In genomic region chr9:32756002-32756401, GRCm38 (mm10) we compare ENCODE assay signal across 20 mouse cellular contexts.
DNase-seq lines count a peak whose midpoint lies in the region; ATAC-seq lines count a peak whose summit lies in the region.
"Had no signal": no experiment of that assay in that cellular context is flagged by ENCODE, and none has a peak within 500 bp of the region (broad histone marks: within the 10 kb centered on the region; RNA-seq: fewer than 3 reads in every experiment).

No protein-coding gene starts in this region.

- no peak overlapping the region for H3K4me2 ChIP-seq in kidney, embryonic 14.5 days (replicated peaks; ENCODE audit: low read depth, low read length)
- H3K4me2 ChIP-seq in kidney, embryonic 16.5 days (replicated peaks; ENCODE audit: low read depth, low read length) = no peak overlapping the region
- H3K4me2 ChIP-seq: embryonic facial prominence, embryonic 12.5 days; forebrain, embryonic 13.5 days; forebrain, embryonic 15.5 days had no signal

- no peaks in the 10 kb centered on the region for H3K9me3 ChIP-seq in kidney, embryonic 14.5 days (ENCODE audit: control insufficient read depth, low read length)
- no peaks in the 10 kb centered on the region for H3K9me3 ChIP-seq in kidney, embryonic 16.5 days (ENCODE audit: low read length)
- H3K9me3 ChIP-seq: embryonic facial prominence, embryonic 10.5 days; embryonic facial prominence, embryonic 12.5 days; forebrain, embryonic 13.5 days; forebrain, embryonic 15.5 days had no signal

- H3K27ac ChIP-seq in kidney, embryonic 14.5 days (ENCODE audit: low read depth, low read length) = no peak overlapping the region
- no peak overlapping the region for H3K27ac ChIP-seq in kidney, embryonic 16.5 days (ENCODE audit: low read length)
- H3K27ac ChIP-seq: embryonic facial prominence, embryonic 10.5 days; embryonic facial prominence, embryonic 12.5 days; forebrain, embryonic 13.5 days; forebrain, embryonic 15.5 days had no signal

- no peak overlapping the region for H3K9ac ChIP-seq in kidney, embryonic 14.5 days (ENCODE audit: low read depth, low read length)
- H3K9ac ChIP-seq in kidney, embryonic 16.5 days (replicated peaks; ENCODE audit: low read length) = no peak overlapping the region
- H3K9ac ChIP-seq: embryonic facial prominence, embryonic 12.5 days; forebrain, embryonic 13.5 days; forebrain, embryonic 15.5 days; forebrain, postnatal 0 days had no signal

- H3K4me3 ChIP-seq in kidney, embryonic 14.5 days (ENCODE audit: low read length) = no peak overlapping the region
- H3K4me3 ChIP-seq in kidney, embryonic 16.5 days (ENCODE audit: low read length) = no peak overlapping the region
- H3K4me3 ChIP-seq: embryonic facial prominence, embryonic 10.5 days; embryonic facial prominence, embryonic 12.5 days; forebrain, embryonic 13.5 days; forebrain, embryonic 15.5 days had no signal

- no peaks in the 10 kb centered on the region for H3K27me3 ChIP-seq in kidney, embryonic 14.5 days (ENCODE audit: control insufficient read depth, insufficient read depth, low read length)
- no peaks in the 10 kb centered on the region for H3K27me3 ChIP-seq in kidney, embryonic 16.5 days (ENCODE audit: insufficient read depth, low read length)
- H3K27me3 ChIP-seq: embryonic facial prominence, embryonic 12.5 days; forebrain, embryonic 13.5 days; forebrain, embryonic 15.5 days had no signal

- peak; percentile 76 for ATAC-seq in kidney, embryonic 14.5 days (ENCODE audit: low FRiP score, low TSS enrichment)
- ATAC-seq in kidney, embryonic 16.5 days (ENCODE audit: low FRiP score, low TSS enrichment) = peak; percentile 83
- ATAC-seq: forebrain, embryonic 13.5 days; forebrain, embryonic 15.5 days; forebrain, postnatal 0 days had no signal

- H3K36me3 ChIP-seq in kidney, embryonic 14.5 days (ENCODE audit: control insufficient read depth, insufficient read depth, low read length) = peaks cover 15% of the 10 kb centered on the region
- peaks cover 22% of the 10 kb centered on the region for H3K36me3 ChIP-seq in kidney, embryonic 16.5 days (ENCODE audit: insufficient read depth, low read length)
- H3K36me3 ChIP-seq: forebrain, embryonic 15.5 days had no signal

- H3K4me1 ChIP-seq in kidney, embryonic 14.5 days (ENCODE audit: control insufficient read depth, insufficient read depth, low read length) = no peaks in the 10 kb centered on the region
- H3K4me1 ChIP-seq in kidney, embryonic 16.5 days (ENCODE audit: insufficient read depth, low read length) = peaks cover 9% of the 10 kb centered on the region; the same call in 1 of the 2 replicates
- H3K4me1 ChIP-seq: forebrain, embryonic 13.5 days; forebrain, embryonic 15.5 days had no signal

- WGBS in kidney, embryonic 14.5 days = 17% methylated on average over 2 of the region's 2 CpGs
- 19% methylated on average over 2 of the region's 2 CpGs for WGBS in kidney, embryonic 16.5 days

- no peak for DNase-seq in kidney, adult 8-10 months
- no peak for DNase-seq in kidney, adult 9 months
- peak; percentile 39 for DNase-seq in induced T-regulatory cell, adult 2 months (ENCODE audit: low read depth)
- DNase-seq in naive thymus-derived CD4-positive, alpha-beta T cell, adult 2 months (ENCODE audit: low read depth) = peak; percentile 36
- DNase-seq in right cerebral cortex, adult 2 months (ENCODE audit: low spot score in 2 of 2) = no peak
- DNase-seq: adrenal gland, adult 2 months; adrenal gland, postnatal 10 days; adrenal gland, postnatal 25 days; cerebellum, adult 11 months; cerebellum, adult 18-20 months; cerebellum, adult 8-10 months; cerebellum, postnatal 10 days; cerebellum, postnatal 25 days; forebrain, postnatal 0 days had no signal

Comparison
In these comparisons a context has a peak if more than half of its experiments do, and no peak if none do; other contexts are left out.
1. DNase-seq: peak in induced T-regulatory cell, adult 2 months (single experiment) and naive thymus-derived CD4-positive, alpha-beta T cell, adult 2 months (single experiment); none in kidney, adult 8-10 months (0 of 2), kidney, adult 9 months (single experiment) and right cerebral cortex, adult 2 months (0 of 2).